Mouse (Mus musculus) olfactory bulb, adult 2 months (tissue): Measurements from ENCODE around the gene Tpcn1.

Experiments
- CTCF ChIP-seq: fragments of 200-500 bp; IDR thresholded peaks from 2 replicates; pipeline ENCODE4 v1.5.1; 2012; ENCODE audit warnings: low read depth, mild to moderate bottlenecking, low read length, moderate library complexity; ENCODE audit not compliant: insufficient read depth
- POLR2A ChIP-seq: fragments of 200-500 bp; IDR thresholded peaks from 2 replicates; pipeline ENCODE4 v1.6.1; 2012; ENCODE audit warnings: mild to moderate bottlenecking, low read depth, low read length, moderate library complexity; ENCODE audit not compliant: insufficient read depth

- no peak for TF ChIP-seq POLR2A
- TF ChIP-seq CTCF = no peak
Measured at GRCm38 (mm10) chr5:120527296-120527964, 61.0 kb downstream of the Tpcn1 start.
